Mouse (Mus musculus): ENCODE measurements around the gene Patz1.

- TF ChIP-seq CTCF (IDR thresholded peaks at IDR 0.05; ENCODE audit: borderline replicate concordance, control insufficient read depth, extremely low read depth, insufficient read depth, low read length, poor library complexity) (peak; percentile 60; the same call in 1 of the 2 replicates), POLR2A (IDR thresholded peaks at IDR 0.05; ENCODE audit: control insufficient read depth, extremely low read depth, insufficient read depth, low read length, poor library complexity) (no peak)
These were observed 64.4 kb downstream of the Patz1 start for GRCm38 (mm10) chr11:3352990-3353585.
